Mouse (Mus musculus): Measurements from ENCODE around the gene Casp2.

Casp2 gene

DNA sequence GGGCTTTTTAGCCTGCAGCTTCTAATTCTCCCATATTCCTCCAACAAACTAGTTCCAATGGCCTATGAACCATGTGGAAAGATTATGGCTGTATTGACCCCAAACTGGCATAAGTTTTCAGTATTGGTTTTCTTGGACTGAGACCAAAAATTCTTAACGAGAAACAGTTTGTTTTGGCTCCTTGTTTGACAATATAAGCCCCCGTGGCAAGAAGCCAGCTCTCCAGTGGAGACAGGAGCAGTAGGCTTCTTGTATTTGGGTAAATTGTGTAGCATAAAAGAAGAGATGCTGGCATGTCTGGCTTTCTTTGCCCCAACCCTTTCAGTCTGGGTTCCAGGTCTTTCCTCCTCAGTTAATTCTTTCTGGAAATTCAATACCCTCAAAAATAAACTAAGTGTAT is 11.4 kb downstream of the Casp2 start:
- no peak for DNase-seq (ENCODE audit: low read depth, low spot score)

DNA sequence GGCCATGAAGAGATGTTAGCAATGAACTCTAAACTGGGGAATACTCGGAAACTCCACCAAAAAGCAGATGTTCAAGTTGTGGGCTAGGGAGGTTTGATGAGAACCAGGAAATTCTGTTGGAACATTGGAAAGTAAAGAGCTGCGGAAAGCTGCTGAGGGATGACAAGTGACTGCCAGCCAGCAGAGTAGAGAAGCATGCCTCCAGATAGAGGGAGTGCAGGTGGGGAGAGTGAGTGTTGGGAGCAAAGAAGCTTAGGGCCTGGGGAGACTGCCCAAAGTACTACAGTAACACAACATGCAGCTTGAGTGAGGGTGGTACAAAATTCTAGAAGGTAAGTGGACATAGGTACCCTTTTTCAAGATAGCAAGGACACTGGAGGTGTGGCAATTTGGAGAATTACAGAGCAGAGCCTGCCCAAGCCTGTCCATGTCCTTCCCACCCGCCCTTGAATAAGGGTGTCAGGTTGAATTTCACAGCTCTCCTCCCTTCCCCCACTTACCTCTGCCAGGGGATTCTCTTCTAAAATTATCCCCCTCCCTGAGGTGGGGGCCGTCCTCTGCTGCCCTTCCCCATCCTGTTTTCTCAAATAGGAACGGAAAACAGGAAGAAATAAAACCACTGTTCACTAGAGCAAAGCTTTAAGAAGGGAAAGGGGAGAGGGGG is 18.2 kb downstream of the Casp2 start:
- DNase-seq (ENCODE audit: low read depth, low spot score) = no peak

DNA sequence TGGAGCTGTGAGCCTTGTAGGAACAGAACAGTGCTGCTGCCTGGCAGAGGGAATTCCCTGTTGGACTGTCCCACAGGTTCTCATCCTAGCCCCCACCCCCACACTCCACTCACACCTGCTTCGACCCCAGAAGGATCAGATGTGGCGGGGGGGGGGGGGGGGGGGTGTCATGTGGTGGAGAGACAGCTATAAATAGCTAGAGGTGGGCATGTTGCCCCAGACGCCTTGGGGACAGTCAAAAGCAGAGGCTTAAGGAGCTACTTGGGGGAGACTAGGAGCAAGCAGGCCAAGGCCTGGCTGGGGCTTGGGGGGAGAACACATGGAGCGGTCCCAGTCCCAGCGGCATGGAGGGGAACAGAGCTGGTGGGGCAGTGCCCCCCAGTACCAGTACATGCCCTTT is 21.7 kb downstream of the Casp2 start, which contains the start of gene Clcn1:
Gene Clcn1, plus strand, starts transcription at position 238 of the 400 bp plus-strand sequence.
- no peak for DNase-seq (ENCODE audit: low read depth, low spot score)

GRCm38 (mm10) chr6:42287562-42287961 is 22.8 kb downstream of the Casp2 start:
- no peak for DNase-seq (ENCODE audit: low read depth, low spot score)

DNA sequence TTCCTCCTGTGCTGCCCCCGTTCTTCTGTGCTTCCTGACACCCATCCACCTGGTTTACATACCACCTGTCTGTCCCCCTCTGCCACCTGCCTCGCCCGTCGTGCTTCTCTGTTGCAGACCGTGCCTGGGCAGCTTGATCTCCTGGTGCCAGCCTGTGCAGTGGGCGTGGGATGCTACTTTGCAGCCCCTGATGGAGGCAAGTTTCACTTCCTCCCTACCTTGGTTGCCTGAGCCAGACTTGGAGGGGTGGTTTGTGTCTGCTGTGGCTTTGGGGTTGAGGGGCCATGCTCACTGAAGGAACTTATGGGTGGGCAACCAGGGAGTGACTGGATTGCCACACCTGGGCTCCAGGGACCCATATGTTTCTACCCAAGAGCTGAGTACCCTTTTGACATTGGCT is 28.5 kb downstream of the Casp2 start:
- no peak for DNase-seq (ENCODE audit: low read depth, low spot score)

DNA sequence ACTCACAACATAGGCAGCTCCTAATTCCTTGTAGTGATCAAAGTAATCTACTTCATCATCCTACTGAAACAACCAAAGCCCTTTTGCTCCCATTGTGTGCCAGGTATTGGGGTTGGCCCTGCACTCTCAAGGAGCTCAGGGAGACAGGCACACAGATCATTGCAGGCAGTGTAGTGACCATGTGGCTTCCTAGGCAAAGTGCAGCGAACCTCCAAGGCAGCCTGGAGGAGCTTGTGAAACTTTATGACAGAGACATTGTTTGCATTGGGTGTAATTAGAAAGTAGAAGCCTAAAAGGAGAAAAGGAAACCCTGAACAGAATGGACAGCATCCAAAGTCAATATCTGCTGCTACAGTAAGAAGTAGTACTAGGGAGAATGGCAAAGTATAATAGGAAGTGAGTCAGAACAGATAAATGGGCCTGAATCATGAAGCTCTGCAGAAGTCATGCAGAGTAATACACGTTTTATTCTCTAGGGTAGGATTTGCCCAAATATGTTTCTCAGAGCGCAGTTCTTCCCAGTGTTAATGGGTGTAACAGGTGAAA is 30.8 kb downstream of the Casp2 start:
- DNase-seq (ENCODE audit: low read depth, low spot score) = no peak

DNA sequence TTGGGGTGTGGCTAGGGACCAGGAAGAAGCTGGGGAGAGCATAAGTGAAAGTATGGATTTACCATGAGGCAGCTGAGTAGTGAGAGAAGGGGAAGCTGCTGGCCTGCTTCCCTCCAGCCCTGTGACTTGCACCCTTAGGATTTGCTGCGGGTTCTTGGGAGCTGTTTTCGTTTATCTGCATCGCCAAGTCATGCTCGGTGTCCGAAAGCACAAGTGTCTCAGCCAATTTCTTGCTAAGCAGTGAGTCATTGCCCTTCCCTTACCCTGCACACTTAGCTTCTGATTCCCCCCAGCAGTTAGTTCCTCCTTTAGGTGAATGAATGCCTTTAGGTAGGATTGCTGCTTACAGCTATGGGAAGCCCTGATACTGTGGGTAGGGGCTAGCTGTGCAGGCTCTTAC is 34.6 kb downstream of the Casp2 start:
- no peak for DNase-seq (ENCODE audit: low read depth, low spot score)

GRCm38 (mm10) chr6:42309816-42310378 is 45.1 kb downstream of the Casp2 start:
- no peak for DNase-seq (ENCODE audit: low read depth, low spot score)

DNA sequence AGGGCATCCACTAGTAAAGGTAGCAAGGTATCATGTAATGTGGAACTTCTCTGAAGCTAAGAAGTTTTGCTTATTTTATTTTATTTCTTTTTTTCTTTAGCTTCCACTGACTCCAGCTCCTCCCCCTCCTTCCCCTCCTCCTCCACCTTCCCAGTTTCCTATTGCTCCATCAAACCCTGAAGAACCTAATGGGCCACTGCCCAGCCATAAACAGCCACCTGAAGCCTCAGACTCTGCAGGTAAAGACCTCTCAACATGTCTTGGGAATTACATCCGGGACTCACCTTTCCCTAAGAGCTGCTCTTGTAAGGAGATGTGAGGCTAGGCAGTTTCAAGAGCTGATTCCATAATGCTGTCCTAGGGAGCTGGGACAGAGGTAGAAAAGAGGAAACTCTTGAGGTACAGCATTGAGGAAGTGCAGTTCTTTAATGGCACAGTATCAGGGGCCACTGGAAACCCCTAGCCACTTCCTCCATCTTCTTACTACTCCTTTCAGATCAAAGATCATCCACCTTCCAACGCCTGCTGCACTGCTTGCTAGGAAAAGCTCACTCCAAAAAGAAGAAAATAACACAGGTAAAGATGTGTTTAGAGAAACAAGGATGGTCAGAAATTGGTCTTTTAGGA is 45.8 kb downstream of the Casp2 start:
- no peak for DNase-seq (ENCODE audit: low read depth, low spot score)

GRCm38 (mm10) chr6:42318293-42318692 is 53.5 kb downstream of the Casp2 start:
- DNase-seq (ENCODE audit: low read depth, low spot score) = no peak

- DNase-seq (ENCODE audit: low read depth, low spot score) = peak; percentile 12
These were observed 58.7 kb downstream of the Casp2 start for GRCm38 (mm10) chr6:42323371-42324066.

- peak; percentile 46 for DNase-seq (ENCODE audit: low read depth, low spot score)
These were observed 59.3 kb downstream of the Casp2 start for GRCm38 (mm10) chr6:42324067-42324481.

DNA sequence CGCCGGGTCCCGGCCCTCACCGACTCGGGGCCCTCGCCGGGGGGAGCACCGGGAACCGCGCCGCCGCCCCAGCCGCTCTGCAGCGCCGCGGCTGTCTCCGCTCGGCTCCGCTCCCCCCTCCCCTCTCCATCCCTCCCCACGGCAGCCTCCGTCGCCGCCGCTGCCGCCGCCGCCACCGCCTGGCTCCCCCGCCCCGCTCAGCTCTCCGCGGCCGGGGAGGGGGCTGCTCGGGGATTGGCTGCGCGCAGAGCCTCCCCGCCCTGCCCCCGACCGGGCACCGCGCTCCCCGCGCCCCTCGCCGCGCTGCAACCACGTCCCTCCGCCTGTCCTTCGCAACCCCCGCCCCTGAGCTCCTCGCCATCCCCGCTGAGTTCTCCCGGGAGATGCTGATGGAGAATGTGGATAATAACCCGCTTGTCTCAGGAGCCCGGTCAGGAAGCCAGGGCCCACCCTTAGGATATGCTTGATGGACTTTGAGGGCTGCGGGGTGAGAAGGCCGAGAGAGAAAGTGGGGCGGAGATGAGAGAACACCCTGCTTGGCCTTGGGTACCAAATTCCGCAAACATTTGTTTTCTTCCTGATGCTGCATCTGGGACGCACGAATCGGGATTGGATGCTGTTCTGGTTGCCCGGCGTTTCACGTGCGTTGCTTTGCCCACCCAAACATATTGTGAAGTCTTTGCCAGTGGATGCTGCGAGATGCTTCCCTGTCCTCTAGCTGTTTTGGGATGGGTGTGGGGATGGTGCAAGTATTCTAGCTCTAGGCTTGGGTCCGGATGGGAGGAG is 59.9 kb downstream of the Casp2 start, which contains the start of gene Fam131b:
Gene Fam131b, minus strand, starts transcription at position 162 of the 786 bp plus-strand sequence.
- peak; percentile 39 for DNase-seq (ENCODE audit: low read depth, low spot score)

DNA sequence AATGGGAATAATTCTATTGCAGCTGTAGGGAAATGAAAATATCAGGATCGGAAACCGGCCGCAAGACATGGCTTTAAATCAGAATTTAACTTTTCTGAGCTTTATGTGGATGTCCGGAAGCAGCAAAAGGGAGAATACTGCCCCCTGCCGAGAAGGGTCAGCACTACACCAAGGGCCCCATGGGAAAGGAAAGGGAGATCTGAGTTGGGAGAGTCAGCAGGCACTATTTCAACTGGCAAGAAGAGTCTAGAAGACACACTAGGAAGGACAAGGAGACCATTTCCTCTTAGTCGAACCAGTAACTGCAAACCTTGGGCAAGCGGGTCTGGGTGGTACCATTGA is 60.5 kb downstream of the Casp2 start:
- peak; percentile 75 for DNase-seq (ENCODE audit: low read depth, low spot score)

- no peak for DNase-seq (ENCODE audit: low read depth, low spot score)
These were observed 61.7 kb downstream of the Casp2 start for GRCm38 (mm10) chr6:42326509-42326908.

- DNase-seq (ENCODE audit: low read depth, low spot score) = no peak
These were observed 64.0 kb downstream of the Casp2 start for GRCm38 (mm10) chr6:42328757-42329156.

GRCm38 (mm10) chr6:42330216-42330615 is 65.4 kb downstream of the Casp2 start:
- no peak for DNase-seq (ENCODE audit: low read depth, low spot score)

GRCm38 (mm10) chr6:42330946-42331345 is 66.2 kb downstream of the Casp2 start:
- no peak for DNase-seq (ENCODE audit: low read depth, low spot score)
